Mouse (Mus musculus) neural tube, embryonic 14.5 days (tissue): ENCODE data around the gene Aff3. TPM values are rescaled to one million over a fixed set of nuclear protein-coding genes. Genes with fewer than 3 reads are reported as not detected.
A peak's percentile ranks its signal among the peaks of the same experiment; 100 is the strongest.

Source experiments
- ATAC-seq: fragments of 200-750 bp; cut with Nextera tagmentation; 2 replicates; pipeline ENCODE4 v1.8.0; 2017; ENCODE audit warnings: low read depth, mild to moderate bottlenecking, moderate TSS enrichment, moderate library complexity
- H3K27ac ChIP-seq: fragments of 300-500 bp; sonication (generic); 2 replicates; pipeline ENCODE4 v1.5.1; 2014; ENCODE audit warnings: low read depth, mild to moderate bottlenecking, control low read depth, low read length, moderate library complexity, mixed read lengths
- H3K27me3 ChIP-seq: fragments of 300-500 bp; sonication (generic); 2 replicates; pipeline ENCODE4 v1.6.1; 2014; ENCODE audit warnings: low read length; ENCODE audit not compliant: control insufficient read depth, insufficient read depth
- H3K36me3 ChIP-seq: fragments of 300-500 bp; sonication (generic); 2 replicates; pipeline ENCODE4 v1.6.1; 2014; ENCODE audit warnings: low read length, mixed read lengths; ENCODE audit not compliant: control insufficient read depth, insufficient read depth
- H3K4me1 ChIP-seq: fragments of 300-500 bp; sonication (generic); 2 replicates; pipeline ENCODE4 v1.6.1; 2014; ENCODE audit warnings: low read length; ENCODE audit not compliant: control insufficient read depth, insufficient read depth
- H3K4me2 ChIP-seq: fragments of 300-500 bp; sonication (generic); 2 replicates; pipeline ENCODE4 v1.6.1; 2014; ENCODE audit warnings: mild to moderate bottlenecking, low read depth, low read length, control low read depth
- H3K4me3 ChIP-seq: fragments of 300-500 bp; sonication (generic); 2 replicates; pipeline ENCODE4 v1.5.1; 2014; ENCODE audit warnings: low read depth, low read length, control low read depth, mixed read lengths
- H3K9ac ChIP-seq: fragments of 300-500 bp; sonication (generic); replicated peaks from 2 replicates; pipeline ENCODE4 v1.6.1; 2014; ENCODE audit warnings: low read depth, mild to moderate bottlenecking, control low read depth, low read length, mixed read lengths
- H3K9me3 ChIP-seq: fragments of 300-500 bp; sonication (generic); 2 replicates; pipeline ENCODE4 v1.6.1; 2016; ENCODE audit warnings: low read length; ENCODE audit not compliant: control insufficient read depth
- WGBS: fragments of 180-500 bp; shearing (Covaris S2); extraction: QIAGEN DNeasy Blood & Tissue Kit; methylation state at CpG from one replicate; pipeline ENCODE4 v1.1.7; 2014; 5-methylcytosine and 5-hydroxymethylcytosine counted together
- polyA plus RNA-seq: library from polyadenylated mRNA; unstranded; fragments of >200 nt; fragmentation: Nextera tagmentation; extraction: Ambion mirVana; gene quantifications from 2 replicates; pipeline ENCODE4 v1.2.1, GENCODE M21; 2014

Aff3 gene
- polyA plus RNA-seq, 1 experiment from 2014 or later: 26.6 TPM

- no peaks in the 10 kb centered on the region for H3K9me3 ChIP-seq
- no peak for ATAC-seq
- H3K36me3 ChIP-seq: no peaks in the 10 kb centered on the region
- no peak overlapping the region for H3K4me3 ChIP-seq
- H3K27me3 ChIP-seq: no peaks in the 10 kb centered on the region
- H3K27ac ChIP-seq: no peak overlapping the region
- 88% methylated on average over 2 of the region's 2 CpGs for WGBS
- H3K4me1 ChIP-seq: no peaks in the 10 kb centered on the region
- no peak overlapping the region for H3K9ac ChIP-seq
- no peak overlapping the region for H3K4me2 ChIP-seq
Observed at GRCm38 (mm10) chr1:38139396-38139795, 525.4 kb downstream of the Aff3 start.

GRCm38 (mm10) chr1:38132942-38133341 lies 531.8 kb downstream of the Aff3 start:
- ATAC-seq: no peak
- peaks cover 5% of the 10 kb centered on the region; the same call in 1 of the 2 replicates for H3K4me1 ChIP-seq
- no peak overlapping the region for H3K4me3 ChIP-seq
- WGBS: 80% methylated on average over 6 of the region's 6 CpGs
- no peak overlapping the region for H3K4me2 ChIP-seq
- no peaks in the 10 kb centered on the region for H3K27me3 ChIP-seq
- no peaks in the 10 kb centered on the region for H3K36me3 ChIP-seq
- H3K9ac ChIP-seq: no peak overlapping the region
- H3K27ac ChIP-seq: no peak overlapping the region
- no peaks in the 10 kb centered on the region for H3K9me3 ChIP-seq

GRCm38 (mm10) chr1:38130715-38131483 lies 533.9 kb downstream of the Aff3 start:
- Histone ChIP-seq H3K36me3 (no peaks in the 10 kb centered on the region), H3K4me3 (no peak overlapping the region), H3K27ac (no peak overlapping the region), H3K9ac (no peak overlapping the region), H3K27me3 (no peaks in the 10 kb centered on the region), H3K9me3 (no peaks in the 10 kb centered on the region), H3K4me1 (peaks cover 11% of the 10 kb centered on the region), H3K4me2 (no peak overlapping the region; the same call in 1 of the 2 replicates)
- 49% methylated on average over 10 of the region's 10 CpGs for WGBS
- no peak for ATAC-seq

GRCm38 (mm10) chr1:38129501-38130267 lies 535.1 kb downstream of the Aff3 start, which contains the start of gene Rev1:
Gene Rev1 (minus strand): TSS chr1:38129801.
- H3K9ac ChIP-seq: peak within 1 kb of the TSS; percentile 77
- peak; percentile 95 for ATAC-seq
- peak within 1 kb of the TSS; percentile 89 for H3K27ac ChIP-seq
- H3K36me3 ChIP-seq: no peaks in the 10 kb centered on the region
- WGBS: under 1% methylated on average over 54 of the region's 122 CpGs
- H3K4me1 ChIP-seq: peaks cover 13% of the 10 kb centered on the region
- no peaks in the 10 kb centered on the region for H3K27me3 ChIP-seq
- H3K4me2 ChIP-seq: peak within 1 kb of the TSS; percentile 72
- no peaks in the 10 kb centered on the region for H3K9me3 ChIP-seq
- peak within 1 kb of the TSS; percentile 91 for H3K4me3 ChIP-seq

- Histone ChIP-seq H3K36me3 (no peaks in the 10 kb centered on the region), H3K4me1 (peaks cover 13% of the 10 kb centered on the region), H3K4me2 (peak overlapping the region; percentile 72), H3K4me3 (peak overlapping the region; percentile 91), H3K9ac (peak overlapping the region; percentile 77), H3K27ac (peak overlapping the region; percentile 89), H3K9me3 (no peaks in the 10 kb centered on the region), H3K27me3 (no peaks in the 10 kb centered on the region)
- under 1% methylated on average over 22 of the region's 68 CpGs for WGBS
- peak; percentile 52 for ATAC-seq
Observed at GRCm38 (mm10) chr1:38128919-38129436, 535.8 kb downstream of the Aff3 start.

Other genes starting within 250 kb of the Aff3 start
- gene Lonrf2, start 171.8 kb upstream of the Aff3 start, polyA plus RNA-seq: 29.4 and 31.1 TPM in 2 replicates
- 58.4 and 68.7 TPM in 2 replicates for gene Chst10, start 233.2 kb upstream of the Aff3 start, polyA plus RNA-seq